Mouse (Mus musculus) myocyte (in vitro differentiated cells): ENCODE results near the gene Cdan1.

ENCODE experiments used
- CEBPB ChIP-seq: IDR thresholded peaks from 2 replicates; pipeline ENCODE4 v1.6.1; 2011; ENCODE audit warnings: mild to moderate bottlenecking, moderate library complexity; ENCODE audit not compliant: poor library complexity, insufficient read depth, severe bottlenecking
- E2F4 ChIP-seq: IDR thresholded peaks from one replicate; pipeline ENCODE4 v1.6.1; 2011; ENCODE audit warnings: mild to moderate bottlenecking, control low read depth, moderate library complexity; ENCODE audit not compliant: insufficient read depth
- MAX ChIP-seq: IDR thresholded peaks from one replicate; pipeline ENCODE4 v1.6.1; 2011; ENCODE audit warnings: low read depth, mild to moderate bottlenecking, control low read depth
- MYOG ChIP-seq, 3 experiments: IDR thresholded peaks; one replicate each; pipeline ENCODE4 v1.6.1; 2011; ENCODE audit warnings: control low read depth in 2 of 3, low read depth in 2 of 3, mild to moderate bottlenecking in 2 of 3; ENCODE audit not compliant: insufficient read length in 2 of 3, control insufficient read depth in 1 of 3, insufficient read depth in 1 of 3
- POLR2A ChIP-seq: IDR thresholded peaks from one replicate; pipeline ENCODE4 v1.6.1; 2011; ENCODE audit warnings: low read depth, mild to moderate bottlenecking, control low read depth, moderate library complexity; ENCODE audit not compliant: insufficient read length
- POLR2AphosphoS2 ChIP-seq: IDR thresholded peaks from one replicate; pipeline ENCODE4 v1.6.1; 2011; ENCODE audit warnings: low read depth, control low read depth; ENCODE audit not compliant: insufficient read length
- REST ChIP-seq: IDR thresholded peaks from one replicate; pipeline ENCODE4 v1.6.1; 2011; ENCODE audit warnings: mild to moderate bottlenecking, control low read depth, moderate library complexity; ENCODE audit not compliant: insufficient read depth, insufficient read length
- TCF12 ChIP-seq: IDR thresholded peaks from one replicate; pipeline ENCODE4 v1.6.1; 2011; ENCODE audit warnings: mild to moderate bottlenecking, control low read depth; ENCODE audit not compliant: poor library complexity, insufficient read depth, severe bottlenecking
- TCF3 ChIP-seq: IDR thresholded peaks from one replicate; pipeline ENCODE4 v1.6.1; 2011; ENCODE audit warnings: low read depth, control low read depth; ENCODE audit not compliant: insufficient read length
- USF1 ChIP-seq: IDR thresholded peaks from one replicate; pipeline ENCODE4 v1.6.1; 2011; ENCODE audit warnings: low read depth, mild to moderate bottlenecking, control low read depth, moderate library complexity

- no peak for TF ChIP-seq MAX
- no peak for TF ChIP-seq CEBPB
- TF ChIP-seq POLR2A, result no peak
- no peak for TF ChIP-seq MYOG (IDR thresholded peaks at IDR 0.05; ENCODE audit: control insufficient read depth in 1 of 3, insufficient read depth in 1 of 3, insufficient read length in 2 of 3, low read depth in 2 of 3)
- no peak for TF ChIP-seq TCF12
- no peak for TF ChIP-seq USF1
- no peak for TF ChIP-seq POLR2AphosphoS2
- TF ChIP-seq TCF3, result no peak
- no peak for TF ChIP-seq E2F4
- no peak for TF ChIP-seq REST
Measured at GRCm38 (mm10) chr2:120843990-120844389, 5.9 kb downstream of the Cdan1 start.
